Mouse (Mus musculus): ENCODE measurements around the gene Rgs7bp. TPM values are rescaled to one million over a fixed set of nuclear protein-coding genes. Genes with fewer than 3 reads are reported as not detected.

Rgs7bp gene
- polyA plus RNA-seq, 1 experiment from 2014 or later = 2.8 TPM

DNA sequence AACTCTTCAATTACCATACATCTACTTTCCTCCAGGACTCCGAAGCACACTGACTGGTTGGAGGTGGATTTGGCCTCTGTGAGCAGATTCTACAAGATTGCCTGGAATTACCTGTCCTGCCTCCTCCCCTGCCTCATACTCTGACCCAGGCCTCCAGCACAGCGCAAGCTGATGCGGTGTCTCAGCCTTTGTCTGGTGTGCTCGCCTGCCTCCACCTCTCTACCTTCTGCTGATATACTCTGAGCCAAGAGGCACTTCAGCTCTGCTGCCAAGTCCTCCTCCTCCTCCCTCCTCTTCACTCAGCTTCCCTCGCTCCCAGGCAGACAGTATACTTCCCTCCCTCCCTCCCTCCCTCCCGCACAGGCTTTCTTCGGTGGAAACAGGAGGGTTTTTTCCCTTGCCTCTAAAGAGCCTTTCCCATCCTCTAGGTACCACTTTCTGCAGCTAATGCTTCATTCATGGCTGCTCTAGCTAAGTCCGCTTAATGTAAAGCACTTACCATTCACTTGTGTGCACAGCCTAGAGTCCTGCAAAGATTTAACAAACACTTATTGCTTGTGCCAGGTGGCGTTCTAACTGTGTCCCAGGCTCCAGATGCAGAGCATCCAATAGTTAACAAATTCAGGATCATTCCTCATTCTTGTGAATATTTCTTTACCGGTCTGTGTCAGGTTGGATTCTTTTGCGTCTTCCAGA, 91.9 kb downstream of the Rgs7bp start:
- WGBS = 50% methylated on average over 11 of the region's 11 CpGs
- ATAC-seq (ENCODE audit: extremely low read depth, insufficient number of reproducible peaks, low FRiP score, low TSS enrichment) = no peak
- no peaks in the 10 kb centered on the region for H3K36me3 ChIP-seq

DNA sequence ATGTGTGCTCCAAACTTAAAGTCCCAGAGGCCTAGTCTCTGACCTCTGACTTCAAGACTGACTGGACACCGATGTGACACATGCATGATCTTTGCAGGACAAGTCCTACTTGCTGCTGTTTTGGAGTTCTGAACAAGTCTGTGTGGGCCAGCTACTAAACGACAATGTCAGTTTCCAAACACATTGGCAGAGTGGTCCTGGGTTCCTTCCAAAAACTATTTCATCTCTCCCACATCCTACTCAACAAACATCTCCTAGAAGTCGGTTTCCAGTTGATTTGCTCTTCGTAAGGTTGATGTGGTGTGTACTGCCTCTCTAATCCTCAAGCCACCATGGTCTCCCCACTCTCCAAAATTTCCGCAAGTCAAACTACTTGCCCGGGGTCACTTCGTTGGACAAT, 92.6 kb downstream of the Rgs7bp start:
- Histone ChIP-seq H3K4me2 (no peak overlapping the region), H3K4me3 (no peak overlapping the region), H3K4me1 (peaks cover 31% of the 10 kb centered on the region), H3K9me3 (no peaks in the 10 kb centered on the region), H3K9ac (no peak overlapping the region), H3K36me3 (no peaks in the 10 kb centered on the region), H3K27ac (replicated peaks) (no peak overlapping the region), H3K27me3 (replicated peaks) (no peaks in the 10 kb centered on the region)
- WGBS = 75% methylated on average over 7 of the region's 7 CpGs
- ATAC-seq (ENCODE audit: extremely low read depth, insufficient number of reproducible peaks, low FRiP score, low TSS enrichment) = no peak

More for the DNA sequence above, 91.9 kb downstream of the Rgs7bp start:
- Histone ChIP-seq H3K4me2 (peak overlapping the region; percentile 13; the same call in 1 of the 2 replicates), H3K4me3 (no peak overlapping the region), H3K27me3 (replicated peaks) (no peaks in the 10 kb centered on the region), H3K9me3 (no peaks in the 10 kb centered on the region), H3K27ac (replicated peaks) (no peak overlapping the region), H3K9ac (no peak overlapping the region), H3K4me1 (peaks cover 31% of the 10 kb centered on the region)

DNA sequence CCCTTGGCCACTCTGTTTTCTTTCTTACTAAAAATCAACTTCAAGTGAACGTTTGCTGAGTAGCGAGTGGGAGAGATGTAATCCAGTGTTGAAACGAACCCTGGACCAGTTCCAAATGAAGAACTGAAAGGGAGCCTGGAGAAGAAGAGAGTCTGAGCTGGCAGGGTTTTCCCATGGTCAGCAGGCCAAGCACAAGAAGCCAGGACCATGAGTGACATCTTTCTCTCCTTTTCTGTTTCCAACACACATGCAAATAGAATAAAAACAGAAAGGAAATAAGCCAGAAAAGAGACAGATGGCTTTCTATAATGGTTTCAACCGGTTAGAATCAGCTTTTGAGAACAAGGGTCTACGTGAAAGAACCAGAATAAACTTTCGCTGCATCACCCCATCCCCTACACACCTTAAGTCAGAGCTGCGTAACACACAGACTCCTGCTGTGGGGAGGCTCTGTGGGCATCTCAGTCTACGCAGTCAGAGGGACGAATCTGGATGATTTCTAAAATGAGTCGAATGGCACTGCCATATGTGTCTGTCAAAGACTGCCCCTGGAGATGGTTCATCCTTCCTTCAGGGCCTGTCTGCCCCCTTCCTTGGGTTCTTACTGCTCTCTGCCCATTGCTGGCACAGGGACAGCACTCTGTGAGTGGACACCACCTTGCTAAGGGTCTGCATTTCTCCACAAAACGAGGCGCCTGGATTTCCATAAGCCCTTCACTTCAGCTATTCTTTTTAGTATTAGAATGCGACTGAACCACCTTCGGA, 93.6 kb downstream of the Rgs7bp start:
- no peaks in the 10 kb centered on the region for H3K9me3 ChIP-seq
- ATAC-seq (ENCODE audit: extremely low read depth, insufficient number of reproducible peaks, low FRiP score, low TSS enrichment) = no peak
- H3K36me3 ChIP-seq = no peaks in the 10 kb centered on the region
- no peak overlapping the region for H3K4me3 ChIP-seq
- no peak overlapping the region for H3K27ac ChIP-seq (replicated peaks)
- no peak overlapping the region for H3K9ac ChIP-seq
- H3K27me3 ChIP-seq (replicated peaks) = no peaks in the 10 kb centered on the region
- H3K4me2 ChIP-seq = no peak overlapping the region
- peaks cover 28% of the 10 kb centered on the region for H3K4me1 ChIP-seq
- WGBS = 75% methylated on average over 14 of the region's 14 CpGs

DNA sequence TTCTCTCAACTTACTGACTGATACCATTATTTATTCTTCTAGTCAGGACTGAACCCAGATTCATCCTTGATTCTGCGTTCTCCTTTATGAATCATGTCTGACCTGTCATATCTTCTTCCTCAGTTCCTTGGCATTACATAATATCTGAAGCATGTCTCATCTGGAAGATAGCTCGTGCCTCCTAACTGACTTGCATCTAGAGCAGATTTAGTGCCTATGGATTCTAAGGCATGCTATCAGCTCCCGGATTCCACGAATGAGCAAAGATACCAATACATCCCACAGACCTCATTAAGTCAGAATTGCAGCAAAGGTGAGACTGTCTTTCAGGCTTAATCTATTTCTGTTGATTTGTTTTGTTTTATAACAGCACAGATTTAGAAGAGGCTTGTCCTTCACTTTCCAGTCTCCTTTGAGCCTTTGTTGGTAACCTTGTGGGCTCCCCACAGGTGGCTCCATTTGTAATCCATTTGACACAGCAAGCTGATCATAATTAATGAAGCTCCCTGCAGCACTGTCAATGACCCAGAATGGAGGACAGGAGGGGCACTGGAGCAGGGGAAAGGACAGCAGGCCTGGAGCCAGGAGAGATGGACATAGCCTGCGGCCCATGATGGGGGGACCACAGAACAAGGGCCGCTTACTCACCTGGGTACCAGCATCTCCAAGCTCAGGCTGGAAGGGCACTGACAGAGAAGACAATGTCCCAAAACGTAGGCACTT, 94.4 kb downstream of the Rgs7bp start:
- WGBS = 71% methylated on average over 7 of the region's 7 CpGs
- H3K4me3 ChIP-seq = no peak overlapping the region

DNA sequence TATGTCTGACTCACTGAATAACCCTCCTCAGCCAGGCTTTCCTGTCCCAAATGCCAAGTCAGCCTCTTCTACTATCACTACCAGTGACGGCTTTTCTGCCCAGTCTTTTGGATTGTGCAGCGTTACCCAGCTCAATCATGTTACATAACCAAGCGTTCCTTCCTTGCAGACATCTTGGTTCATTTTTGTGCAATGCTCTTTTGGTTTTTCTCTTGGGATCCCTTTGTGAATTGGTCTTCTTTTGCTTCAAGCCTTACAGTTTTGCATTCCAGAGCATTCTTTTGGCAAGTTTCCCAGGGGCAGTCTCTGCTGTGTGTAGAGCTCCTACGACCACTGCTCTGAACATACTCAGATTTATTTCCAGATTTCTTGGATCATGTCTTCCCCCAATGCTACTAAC, 95.0 kb downstream of the Rgs7bp start:
- 0 out of 2 replicates have a peak overlapping the region, but pooled peaks have one; percentile 9 for H3K4me2 ChIP-seq
- peaks cover 28% of the 10 kb centered on the region for H3K4me1 ChIP-seq
- no peak overlapping the region for H3K4me3 ChIP-seq
- no peak for ATAC-seq (ENCODE audit: extremely low read depth, insufficient number of reproducible peaks, low FRiP score, low TSS enrichment)
- H3K27ac ChIP-seq (replicated peaks) = 0 out of 2 replicates have a peak overlapping the region, but pooled peaks have one; percentile 13
- WGBS = 48% methylated on average over 4 of the region's 4 CpGs
- no peaks in the 10 kb centered on the region for H3K36me3 ChIP-seq
- no peak overlapping the region for H3K9ac ChIP-seq
- no peaks in the 10 kb centered on the region for H3K27me3 ChIP-seq (replicated peaks)
- H3K9me3 ChIP-seq = no peaks in the 10 kb centered on the region

More for the DNA sequence above, 94.4 kb downstream of the Rgs7bp start:
- Histone ChIP-seq H3K27ac (replicated peaks) (no peak overlapping the region), H3K9ac (no peak overlapping the region), H3K36me3 (no peaks in the 10 kb centered on the region), H3K4me1 (peaks cover 28% of the 10 kb centered on the region), H3K27me3 (replicated peaks) (no peaks in the 10 kb centered on the region), H3K4me2 (no peak overlapping the region), H3K9me3 (no peaks in the 10 kb centered on the region)
- no peak for ATAC-seq (ENCODE audit: extremely low read depth, insufficient number of reproducible peaks, low FRiP score, low TSS enrichment)

DNA sequence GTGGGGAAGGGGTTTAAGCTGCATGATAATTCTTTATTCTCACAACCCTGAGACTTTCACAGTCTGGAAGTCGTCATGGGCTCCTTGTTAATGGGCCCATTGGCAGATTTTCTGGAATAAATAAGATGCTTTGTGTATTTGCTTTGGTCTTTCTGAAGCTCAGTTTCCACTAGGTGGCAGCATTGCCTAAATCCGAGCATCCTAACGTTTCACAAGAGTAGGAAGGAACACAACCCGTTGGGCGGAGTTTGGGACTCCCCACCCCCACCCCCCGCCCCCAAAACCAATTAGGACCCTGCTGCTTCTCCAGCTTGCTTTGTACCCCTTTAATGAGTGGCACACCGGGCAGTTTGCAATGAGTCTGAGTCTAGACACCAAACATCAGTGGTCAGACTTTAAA, 106.8 kb downstream of the Rgs7bp start:
- Histone ChIP-seq H3K27me3 (replicated peaks) (no peaks in the 10 kb centered on the region), H3K9me3 (no peaks in the 10 kb centered on the region), H3K27ac (replicated peaks) (no peak overlapping the region), H3K36me3 (no peaks in the 10 kb centered on the region), H3K4me2 (peak overlapping the region; percentile 56), H3K4me3 (peak overlapping the region; percentile 24; the same call in 1 of the 2 replicates), H3K4me1 (no peaks in the 10 kb centered on the region), H3K9ac (no peak overlapping the region)
- no peak for ATAC-seq (ENCODE audit: extremely low read depth, insufficient number of reproducible peaks, low FRiP score, low TSS enrichment)
- under 1% methylated on average over 7 of the region's 7 CpGs for WGBS

DNA sequence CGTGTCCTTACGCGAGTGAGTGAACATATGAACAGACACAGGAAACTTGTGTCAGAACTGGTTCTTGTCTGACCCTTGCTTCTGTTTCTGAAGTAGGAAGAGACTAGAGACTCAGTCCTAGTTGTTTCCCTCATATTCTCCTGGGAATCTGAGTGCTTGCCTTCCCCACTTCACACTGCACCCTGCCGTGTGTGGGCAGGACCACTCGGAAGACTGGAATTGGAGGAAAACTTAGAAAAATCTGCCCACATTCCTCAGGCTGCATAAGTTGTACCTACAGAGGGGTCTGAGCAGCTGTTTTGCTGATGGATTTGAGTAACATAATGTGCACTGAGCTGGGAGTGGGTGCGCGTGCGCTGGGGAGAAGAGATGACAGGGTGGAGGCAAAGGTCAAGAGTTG, 114.2 kb downstream of the Rgs7bp start:
- WGBS = 87% methylated on average over 8 of the region's 8 CpGs
- no peaks in the 10 kb centered on the region for H3K4me1 ChIP-seq
- no peak overlapping the region for H3K4me3 ChIP-seq
- H3K9ac ChIP-seq = no peak overlapping the region
- no peaks in the 10 kb centered on the region for H3K9me3 ChIP-seq
- H3K36me3 ChIP-seq = no peaks in the 10 kb centered on the region
- ATAC-seq (ENCODE audit: extremely low read depth, insufficient number of reproducible peaks, low FRiP score, low TSS enrichment) = no peak
- H3K27ac ChIP-seq (replicated peaks) = no peak overlapping the region
- H3K4me2 ChIP-seq = no peak overlapping the region
- no peaks in the 10 kb centered on the region for H3K27me3 ChIP-seq (replicated peaks)

DNA sequence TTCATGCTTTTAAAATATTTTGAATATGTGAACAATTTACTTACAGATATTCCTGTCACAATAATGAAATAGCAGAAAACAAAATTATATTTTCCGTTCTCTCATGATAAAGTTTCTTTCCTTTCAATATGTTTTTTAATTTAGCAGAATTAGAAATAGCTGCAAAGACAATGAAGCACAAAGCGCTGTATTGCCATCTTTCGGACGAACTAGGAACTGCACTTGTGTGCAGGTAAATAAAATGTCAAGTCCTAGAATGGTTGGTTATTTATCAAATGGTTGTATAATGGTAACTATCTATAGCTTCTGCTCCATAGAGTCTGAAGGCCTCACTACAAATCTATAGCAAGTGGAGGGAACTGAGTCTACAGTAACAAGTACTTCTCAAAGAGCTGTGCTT, 114.9 kb downstream of the Rgs7bp start:
- H3K9me3 ChIP-seq = no peaks in the 10 kb centered on the region
- no peak for ATAC-seq (ENCODE audit: extremely low read depth, insufficient number of reproducible peaks, low FRiP score, low TSS enrichment)
- H3K4me2 ChIP-seq = no peak overlapping the region
- no peaks in the 10 kb centered on the region for H3K27me3 ChIP-seq (replicated peaks)
- 5% methylated on average over 4 of the region's 4 CpGs for WGBS
- H3K36me3 ChIP-seq = no peaks in the 10 kb centered on the region
- no peak overlapping the region for H3K27ac ChIP-seq (replicated peaks)
- no peak overlapping the region for H3K4me3 ChIP-seq
- no peaks in the 10 kb centered on the region for H3K4me1 ChIP-seq
- H3K9ac ChIP-seq = no peak overlapping the region

DNA sequence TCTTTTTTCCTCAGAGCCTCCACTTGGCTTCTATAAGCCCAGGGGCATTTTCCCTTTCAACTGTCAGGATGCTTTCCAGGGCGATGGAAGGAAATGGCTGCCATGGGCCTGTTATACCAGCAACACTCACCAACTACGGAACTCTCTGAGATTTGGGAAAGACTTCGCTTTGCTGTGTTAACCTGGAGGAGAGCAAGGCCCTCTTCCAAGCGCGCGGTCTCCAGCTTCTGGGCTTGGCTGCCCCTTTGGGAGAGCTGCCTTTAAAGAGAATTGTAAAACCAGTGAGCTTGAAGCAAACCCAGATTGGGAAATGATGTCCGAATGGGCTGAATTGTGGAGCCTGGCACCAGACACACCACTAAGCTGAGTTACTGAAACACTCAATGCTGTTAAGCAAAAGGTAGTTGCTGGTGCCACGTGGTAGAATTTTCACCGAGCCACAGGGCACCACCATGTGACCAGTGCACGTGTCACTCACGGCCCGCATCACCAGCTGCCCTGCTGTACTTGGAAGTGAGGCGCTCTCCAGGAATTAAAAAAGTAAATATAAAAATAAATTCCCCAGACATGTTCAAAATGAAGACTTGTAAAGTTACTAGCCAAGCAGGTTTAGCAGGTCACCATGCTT, 115.7 kb downstream of the Rgs7bp start:
- ATAC-seq (ENCODE audit: extremely low read depth, insufficient number of reproducible peaks, low FRiP score, low TSS enrichment) = no peak
- H3K4me1 ChIP-seq = no peaks in the 10 kb centered on the region
- no peak overlapping the region for H3K4me2 ChIP-seq
- H3K9me3 ChIP-seq = no peaks in the 10 kb centered on the region
- H3K27me3 ChIP-seq (replicated peaks) = no peaks in the 10 kb centered on the region
- 72% methylated on average over 13 of the region's 13 CpGs for WGBS
- no peak overlapping the region for H3K9ac ChIP-seq
- H3K4me3 ChIP-seq = no peak overlapping the region
- H3K36me3 ChIP-seq = no peaks in the 10 kb centered on the region
- H3K27ac ChIP-seq (replicated peaks) = no peak overlapping the region

DNA sequence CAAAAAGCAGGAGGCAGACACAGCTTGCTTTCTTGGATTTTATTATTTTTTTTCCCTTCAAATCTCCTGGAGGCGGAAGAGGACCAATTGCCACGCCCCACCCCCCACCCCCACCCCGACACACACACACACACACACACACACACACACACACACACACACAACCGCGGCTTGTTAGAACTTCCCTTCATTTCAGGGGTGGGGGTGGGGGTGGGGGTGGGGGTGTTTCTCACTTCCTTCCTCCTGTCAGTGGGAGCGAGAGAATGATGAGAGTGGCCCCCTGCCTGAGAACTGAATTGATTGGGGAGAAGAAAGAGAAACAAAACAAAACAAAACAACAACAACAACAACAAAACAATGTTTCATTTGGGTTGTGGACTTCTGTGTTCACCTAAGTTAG, 117.0 kb downstream of the Rgs7bp start:
- 10% methylated on average over 3 of the region's 6 CpGs for WGBS
- Histone ChIP-seq H3K9ac (peak overlapping the region; percentile 73), H3K9me3 (no peaks in the 10 kb centered on the region), H3K27ac (replicated peaks) (no peak overlapping the region), H3K4me2 (peak overlapping the region; percentile 68), H3K4me3 (peak overlapping the region; percentile 42), H3K4me1 (no peaks in the 10 kb centered on the region), H3K36me3 (no peaks in the 10 kb centered on the region), H3K27me3 (replicated peaks) (no peaks in the 10 kb centered on the region)
- no peak for ATAC-seq (ENCODE audit: extremely low read depth, insufficient number of reproducible peaks, low FRiP score, low TSS enrichment)

DNA sequence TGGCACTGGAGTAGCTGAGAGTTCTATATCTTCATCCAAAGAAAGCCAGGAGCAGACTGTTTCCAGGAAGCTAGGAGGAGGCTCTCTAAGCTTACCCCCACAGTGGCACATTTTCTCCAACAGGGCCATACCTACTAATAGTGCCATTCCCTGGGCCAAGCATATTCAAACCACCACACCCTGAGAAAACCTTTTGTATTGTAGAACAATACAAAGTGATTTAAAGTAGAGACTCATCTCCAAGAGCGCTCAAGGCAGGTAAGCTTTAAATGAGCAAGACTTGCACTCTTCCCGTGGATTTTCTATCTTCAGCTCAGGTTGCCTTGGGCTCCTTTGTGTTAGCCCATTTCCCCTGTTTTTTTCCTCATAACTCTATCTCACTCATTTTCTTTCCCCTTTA, 118.1 kb downstream of the Rgs7bp start:
- Histone ChIP-seq H3K27ac (replicated peaks) (no peak overlapping the region), H3K9ac (no peak overlapping the region), H3K27me3 (replicated peaks) (no peaks in the 10 kb centered on the region), H3K36me3 (no peaks in the 10 kb centered on the region), H3K4me2 (no peak overlapping the region), H3K9me3 (no peaks in the 10 kb centered on the region), H3K4me1 (no peaks in the 10 kb centered on the region), H3K4me3 (no peak overlapping the region)
- no peak for ATAC-seq (ENCODE audit: extremely low read depth, insufficient number of reproducible peaks, low FRiP score, low TSS enrichment)
- WGBS = 89% methylated on average over 2 of the region's 2 CpGs
